Mouse (Mus musculus) brain, embryonic 14.5 days (tissue): ENCODE data around the gene Rreb1. TPM values are rescaled to one million over a fixed set of nuclear protein-coding genes. Genes with fewer than 3 reads are reported as not detected.

Experiments
- DNase-seq: peaks from one replicate; pipeline ENCODE4 v3.0.0-alpha.2; 2011; ENCODE audit warnings: low read depth
- CTCF ChIP-seq: fragments of 200-500 bp; IDR thresholded peaks from 2 replicates; pipeline ENCODE4 v1.5.1; 2012; ENCODE audit warnings: inconsistent platforms, mild to moderate bottlenecking, moderate library complexity, borderline replicate concordance; ENCODE audit not compliant: insufficient read depth, insufficient read length; ENCODE audit errors: extremely low read depth
- POLR2A ChIP-seq: fragments of 200-500 bp; IDR thresholded peaks from 2 replicates; pipeline ENCODE4 v1.6.1; 2012; ENCODE audit warnings: mild to moderate bottlenecking, inconsistent platforms, borderline replicate concordance; ENCODE audit not compliant: poor library complexity, insufficient read depth, insufficient read length, severe bottlenecking; ENCODE audit errors: extremely low read depth
- polyA plus RNA-seq: library from polyadenylated mRNA; depleted of rRNA; stranded (reverse); fragments of >200 nt; gene quantifications from 2 replicates; pipeline ENCODE4 v1.2.3, GENCODE M21; 2012

Rreb1 gene
- polyA plus RNA-seq, 1 experiment = 8.0 TPM

GRCm38 (mm10) chr13:37760013-37760342, 18.2 kb upstream of the Rreb1 start:
- no peak for DNase-seq
- TF ChIP-seq POLR2A = no peak
- no peak for TF ChIP-seq CTCF

DNA sequence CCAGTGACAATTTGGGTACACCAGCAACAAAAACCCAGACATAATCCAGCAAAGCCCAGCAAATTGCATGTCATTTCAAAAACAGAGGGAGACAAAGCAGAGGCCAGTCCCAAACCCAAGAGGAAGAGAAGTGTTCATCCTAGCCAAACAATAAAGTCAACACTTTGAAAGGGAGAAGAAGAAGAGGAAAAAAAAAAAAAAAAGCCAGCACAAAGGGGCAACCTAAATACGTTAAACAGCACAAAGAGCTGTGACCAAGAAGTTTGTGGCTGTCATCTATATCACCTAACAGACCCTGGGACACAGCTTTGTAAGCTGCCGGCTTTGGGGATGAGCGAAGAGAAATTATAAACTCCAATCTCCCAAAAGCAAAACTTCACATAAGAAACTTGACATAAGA, 17.8 kb upstream of the Rreb1 start:
- TF ChIP-seq CTCF (no peak), POLR2A (no peak)
- DNase-seq = no peak

DNA sequence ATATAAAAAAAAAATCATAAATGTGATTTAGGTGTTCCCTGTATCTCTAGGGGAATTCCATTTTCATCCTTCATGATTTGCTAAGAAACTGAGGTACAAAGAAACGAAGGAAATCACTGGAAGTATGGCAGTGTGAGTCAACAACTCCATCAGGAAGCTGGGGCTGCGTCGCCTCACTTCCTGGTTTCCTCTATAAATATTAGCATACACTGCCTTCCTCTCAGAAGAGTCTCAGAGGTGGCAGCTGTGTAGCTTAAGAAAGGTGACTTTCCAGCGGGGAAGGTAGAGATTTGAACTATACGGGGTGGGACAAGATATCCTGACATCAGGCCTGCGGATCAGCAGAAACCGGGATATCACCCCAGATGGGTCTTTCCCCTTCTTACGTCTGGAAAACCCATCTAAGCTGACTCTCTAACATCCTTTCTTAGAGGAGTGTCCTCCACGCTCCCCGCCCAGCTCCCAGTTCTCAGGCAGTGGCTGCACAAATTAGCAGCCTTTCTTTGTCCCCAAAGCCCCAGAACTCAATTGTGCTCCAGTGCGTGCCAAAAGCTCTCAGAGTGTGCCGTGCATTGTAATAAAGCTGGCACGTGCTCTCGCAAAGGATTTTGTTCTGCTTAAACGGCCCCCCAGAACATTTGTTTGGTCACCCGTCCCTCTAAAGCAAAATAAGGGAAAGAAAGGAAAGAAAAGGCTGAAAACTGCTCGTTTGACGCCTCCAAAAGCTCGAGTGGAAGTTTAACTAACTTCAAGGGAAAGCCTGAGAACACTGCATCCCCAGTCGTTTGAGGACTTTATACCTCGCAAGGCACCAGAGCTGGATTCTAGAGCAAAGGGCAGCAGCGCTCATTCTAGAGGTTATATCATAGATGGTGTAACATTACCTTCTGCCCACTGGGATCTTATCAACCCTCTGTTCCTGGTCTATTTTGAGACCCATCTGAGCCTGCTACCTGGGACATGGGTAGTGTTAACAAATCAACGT, 17.0 kb upstream of the Rreb1 start:
- peak; percentile 93 for DNase-seq
- TF ChIP-seq POLR2A (no peak), CTCF (no peak)

DNA sequence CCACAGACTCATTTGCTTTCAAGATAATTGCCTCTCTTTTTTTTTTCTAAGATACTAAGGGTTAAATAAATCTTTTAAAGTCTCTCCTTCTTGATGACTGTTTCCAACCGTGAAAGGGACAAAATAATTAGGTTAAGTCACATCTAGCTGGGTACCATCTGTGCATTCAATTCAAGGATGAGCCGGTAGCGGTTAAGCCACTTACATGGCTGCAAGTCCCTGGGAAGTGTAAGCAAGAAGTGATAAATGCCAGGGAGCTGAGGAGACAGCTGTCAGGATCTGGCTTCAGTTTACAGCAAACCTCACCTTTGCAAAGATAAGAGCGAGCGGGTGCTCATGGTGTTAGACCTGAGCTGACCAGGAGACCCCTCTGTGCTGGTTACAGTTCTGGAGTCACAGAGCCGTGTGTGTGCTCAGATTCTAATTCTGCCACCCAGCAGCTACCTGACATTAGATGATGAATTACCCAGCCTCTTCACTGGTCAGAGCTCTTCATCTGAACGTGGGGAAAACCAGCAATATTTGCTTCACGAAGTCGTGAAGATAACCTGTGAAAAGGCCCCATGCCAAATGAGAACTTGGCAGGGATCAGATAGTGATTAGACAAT, 14.3 kb upstream of the Rreb1 start:
- DNase-seq = peak; percentile 54
- TF ChIP-seq CTCF = no peak
- no peak for TF ChIP-seq POLR2A

GRCm38 (mm10) chr13:37769777-37770176, 8.4 kb upstream of the Rreb1 start:
- no peak for TF ChIP-seq CTCF
- TF ChIP-seq POLR2A = no peak
- DNase-seq = peak; percentile 51

- no peak for DNase-seq
- no peak for TF ChIP-seq POLR2A
- no peak for TF ChIP-seq CTCF
Observed at GRCm38 (mm10) chr13:37773476-37773875, 4.7 kb upstream of the Rreb1 start.

GRCm38 (mm10) chr13:37776675-37777074, 1.5 kb upstream of the Rreb1 start:
- no peak for DNase-seq
- no peak for TF ChIP-seq CTCF
- TF ChIP-seq POLR2A = no peak

DNA sequence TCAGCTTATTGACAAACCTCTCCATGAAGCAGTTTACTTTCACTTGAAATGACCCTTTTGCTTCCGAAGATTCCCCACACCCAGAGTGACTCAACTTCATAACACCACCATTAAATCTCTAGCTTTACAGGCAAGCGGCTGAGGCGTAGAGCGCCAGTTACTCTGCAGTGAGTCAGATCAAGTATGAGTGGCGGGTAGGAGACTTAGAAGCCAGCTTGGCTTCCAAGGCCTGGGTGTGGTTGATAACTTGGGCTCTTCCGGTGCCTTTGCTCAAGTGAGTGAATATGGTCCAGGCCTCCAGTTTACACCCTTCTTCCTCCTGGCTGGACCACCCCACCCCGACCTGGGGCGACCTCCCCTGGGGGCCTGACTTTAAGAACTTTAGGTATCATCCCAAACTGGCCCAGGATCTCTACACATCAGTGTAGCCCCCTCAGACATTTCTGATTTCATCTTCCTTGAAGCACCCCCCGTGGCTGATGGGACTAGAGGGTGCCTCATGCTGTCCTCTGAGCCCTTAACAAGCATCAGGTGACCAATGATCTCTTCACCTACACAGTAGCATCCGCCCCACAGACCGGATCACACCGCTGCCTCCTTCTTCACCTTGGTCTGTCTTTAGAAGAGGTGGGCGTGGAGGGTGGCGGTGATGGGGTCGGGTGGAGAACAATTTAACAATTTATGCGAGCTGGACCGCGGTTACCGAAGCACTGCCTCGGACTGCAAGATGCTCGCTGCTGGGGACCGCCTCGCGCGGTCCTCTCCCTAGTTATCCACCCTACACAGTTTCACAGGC, 651 bp upstream of the Rreb1 start:
- TF ChIP-seq CTCF (no peak), POLR2A (no peak)
- peak; percentile 17 for DNase-seq

GRCm38 (mm10) chr13:37778594-37779231, 513 bp downstream of the Rreb1 start:
- no peak for TF ChIP-seq CTCF
- no peak for TF ChIP-seq POLR2A
- DNase-seq = peak; percentile 47

GRCm38 (mm10) chr13:37779251-37779667, 1.1 kb downstream of the Rreb1 start:
- no peak for DNase-seq
- no peak for TF ChIP-seq CTCF
- no peak for TF ChIP-seq POLR2A

DNA sequence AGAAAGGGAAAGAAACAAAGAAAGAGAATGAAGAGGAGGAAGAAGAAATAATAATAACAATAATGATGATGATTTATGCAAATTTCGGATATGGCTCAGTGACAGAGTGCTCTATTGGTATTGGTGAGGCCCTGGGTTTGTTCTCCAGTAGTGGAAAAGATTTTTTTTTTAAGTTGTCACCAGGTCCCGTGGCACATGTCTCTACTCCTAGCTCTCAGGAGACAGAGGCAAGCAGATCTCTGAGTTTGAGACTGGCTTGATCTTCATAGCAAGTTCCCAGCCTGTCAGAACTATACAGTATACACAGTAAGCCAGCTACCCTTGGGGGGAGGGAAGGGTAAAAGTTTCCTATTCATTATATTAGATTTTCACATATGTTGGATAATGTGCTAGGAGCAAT, 3.4 kb downstream of the Rreb1 start:
- TF ChIP-seq CTCF (no peak), POLR2A (no peak)
- no peak for DNase-seq

DNA sequence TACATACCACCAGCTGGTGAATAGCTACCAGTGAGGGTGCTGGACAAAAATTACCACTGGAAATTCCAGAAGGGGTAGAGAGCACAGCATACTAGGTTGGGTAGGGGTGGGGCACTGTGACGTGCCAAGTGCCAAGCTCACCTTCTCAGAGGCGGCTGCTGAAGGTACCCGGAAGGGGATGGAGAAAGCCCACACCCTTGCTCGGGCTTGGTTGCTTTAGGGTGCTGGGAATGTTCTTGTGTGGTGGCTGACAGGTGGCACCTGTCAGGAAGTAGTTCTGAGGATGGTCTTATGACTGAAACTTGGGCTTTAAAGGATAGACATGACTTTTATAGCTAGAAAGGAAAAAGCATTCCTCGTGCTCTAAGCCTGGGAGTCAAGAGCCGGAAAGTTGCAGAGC, 3.9 kb downstream of the Rreb1 start:
- TF ChIP-seq CTCF (no peak), POLR2A (no peak)
- DNase-seq = no peak
